Mouse (Mus musculus): ENCODE measurements at regions not wholly inside any gene's neighbourhood (a gene's known extent, or its start where the extent isn't known, plus 50 kb on each side); places are given as distances from the start of the nearest gene placed in this dataset.
"Not testable (repeated sequence)": the region's sequence is repeated elsewhere in the genome, so short reads cannot be mapped to it uniquely, and the experiment has no call there.

GRCm38 (mm10) chr6:107062886-107063565 lies 263.1 kb upstream of the Crbn start:
- Histone ChIP-seq H3K27ac (ENCODE audit: insufficient read depth, low read length) (no peak overlapping the region), H3K4me1 (ENCODE audit: control insufficient read depth, insufficient read depth, low read length) (no peaks in the 10 kb centered on the region), H3K4me3 (ENCODE audit: insufficient read depth, low read length) (no peak overlapping the region)
- TF ChIP-seq POLR2A (IDR thresholded peaks at IDR 0.05; ENCODE audit: low read depth, low read length) (no peak), CTCF (IDR thresholded peaks at IDR 0.05; ENCODE audit: borderline replicate concordance, insufficient read depth, low read length) (no peak)

GRCm38 (mm10) chr6:107070441-107070840 lies 270.6 kb upstream of the Crbn start:
- Histone ChIP-seq H3K27ac (ENCODE audit: insufficient read depth, low read length) (no peak overlapping the region), H3K4me3 (ENCODE audit: insufficient read depth, low read length) (no peak overlapping the region), H3K4me1 (ENCODE audit: control insufficient read depth, insufficient read depth, low read length) (no peaks in the 10 kb centered on the region)
- TF ChIP-seq POLR2A (IDR thresholded peaks at IDR 0.05; ENCODE audit: low read depth, low read length) (no peak), CTCF (IDR thresholded peaks at IDR 0.05; ENCODE audit: borderline replicate concordance, insufficient read depth, low read length) (no peak)

GRCm38 (mm10) chr6:107092600-107092999 lies 292.7 kb upstream of the Crbn start:
- TF ChIP-seq CTCF (IDR thresholded peaks at IDR 0.05; ENCODE audit: borderline replicate concordance, insufficient read depth, low read length) (no peak), POLR2A (IDR thresholded peaks at IDR 0.05; ENCODE audit: low read depth, low read length) (no peak)
- Histone ChIP-seq H3K27ac (ENCODE audit: insufficient read depth, low read length) (no peak overlapping the region), H3K4me1 (ENCODE audit: control insufficient read depth, insufficient read depth, low read length) (no peaks in the 10 kb centered on the region), H3K4me3 (ENCODE audit: insufficient read depth, low read length) (no peak overlapping the region)

- Histone ChIP-seq H3K27ac (ENCODE audit: insufficient read depth, low read length) (no peak overlapping the region), H3K4me1 (ENCODE audit: control insufficient read depth, insufficient read depth, low read length) (no peaks in the 10 kb centered on the region), H3K4me3 (ENCODE audit: insufficient read depth, low read length) (no peak overlapping the region)
- TF ChIP-seq POLR2A (IDR thresholded peaks at IDR 0.05; ENCODE audit: low read depth, low read length) (no peak), CTCF (IDR thresholded peaks at IDR 0.05; ENCODE audit: borderline replicate concordance, insufficient read depth, low read length) (no peak)
These were observed 328.8 kb upstream of the Crbn start for GRCm38 (mm10) chr6:107128716-107129115.

GRCm38 (mm10) chr6:107167736-107168491 lies 361.7 kb upstream of the Lrrn1 start:
- H3K4me3 ChIP-seq (ENCODE audit: insufficient read depth, low read length): no peak overlapping the region

GRCm38 (mm10) chr6:107218309-107218708 lies 311.3 kb upstream of the Lrrn1 start:
- Histone ChIP-seq H3K4me1 (ENCODE audit: control insufficient read depth, insufficient read depth, low read length) (no peaks in the 10 kb centered on the region), H3K27ac (ENCODE audit: insufficient read depth, low read length) (no peak overlapping the region), H3K4me3 (ENCODE audit: insufficient read depth, low read length) (no peak overlapping the region)
- no peak for TF ChIP-seq CTCF (IDR thresholded peaks at IDR 0.05; ENCODE audit: borderline replicate concordance, insufficient read depth, low read length)
- no peak for TF ChIP-seq POLR2A (IDR thresholded peaks at IDR 0.05; ENCODE audit: low read depth, low read length)

More at GRCm38 (mm10) chr6:107167736-107168491, 361.7 kb upstream of the Lrrn1 start:
- Histone ChIP-seq H3K27ac (ENCODE audit: insufficient read depth, low read length) (no peak overlapping the region), H3K4me1 (ENCODE audit: control insufficient read depth, insufficient read depth, low read length) (no peaks in the 10 kb centered on the region)
- TF ChIP-seq CTCF (IDR thresholded peaks at IDR 0.05; ENCODE audit: borderline replicate concordance, insufficient read depth, low read length): no peak
- no peak for TF ChIP-seq POLR2A (IDR thresholded peaks at IDR 0.05; ENCODE audit: low read depth, low read length)

GRCm38 (mm10) chr6:107218721-107219120 lies 310.8 kb upstream of the Lrrn1 start:
- H3K4me3 ChIP-seq (ENCODE audit: insufficient read depth, low read length): no peak overlapping the region
- H3K27ac ChIP-seq (ENCODE audit: insufficient read depth, low read length): no peak overlapping the region
- no peaks in the 10 kb centered on the region for H3K4me1 ChIP-seq (ENCODE audit: control insufficient read depth, insufficient read depth, low read length)
- no peak for TF ChIP-seq POLR2A (IDR thresholded peaks at IDR 0.05; ENCODE audit: low read depth, low read length)
- TF ChIP-seq CTCF (IDR thresholded peaks at IDR 0.05; ENCODE audit: borderline replicate concordance, insufficient read depth, low read length): no peak

GRCm38 (mm10) chr6:107222602-107223001 lies 307.0 kb upstream of the Lrrn1 start:
- Histone ChIP-seq H3K4me1 (ENCODE audit: control insufficient read depth, insufficient read depth, low read length) (no peaks in the 10 kb centered on the region), H3K4me3 (ENCODE audit: insufficient read depth, low read length) (no peak overlapping the region), H3K27ac (ENCODE audit: insufficient read depth, low read length) (no peak overlapping the region)
- TF ChIP-seq POLR2A (IDR thresholded peaks at IDR 0.05; ENCODE audit: low read depth, low read length) (no peak), CTCF (IDR thresholded peaks at IDR 0.05; ENCODE audit: borderline replicate concordance, insufficient read depth, low read length) (no peak)

- not testable (repeated sequence) for H3K4me1 ChIP-seq (ENCODE audit: control insufficient read depth, insufficient read depth, low read length); H3K27ac ChIP-seq (ENCODE audit: insufficient read depth, low read length); H3K4me3 ChIP-seq (ENCODE audit: insufficient read depth, low read length)
These were observed 299.7 kb upstream of the Lrrn1 start for GRCm38 (mm10) chr6:107229843-107230242.

GRCm38 (mm10) chr6:107237692-107238091 lies 291.9 kb upstream of the Lrrn1 start:
- no peak overlapping the region for H3K4me3 ChIP-seq (ENCODE audit: insufficient read depth, low read length)
- no peak overlapping the region for H3K27ac ChIP-seq (ENCODE audit: insufficient read depth, low read length)
- TF ChIP-seq POLR2A (IDR thresholded peaks at IDR 0.05; ENCODE audit: low read depth, low read length): no peak
- TF ChIP-seq CTCF (IDR thresholded peaks at IDR 0.05; ENCODE audit: borderline replicate concordance, insufficient read depth, low read length): no peak
- H3K4me1 ChIP-seq (ENCODE audit: control insufficient read depth, insufficient read depth, low read length): no peaks in the 10 kb centered on the region
